Mouse (Mus musculus) intestine, embryonic 15.5 days (tissue): ENCODE data around the gene Amdhd1. TPM values are rescaled to one million over a fixed set of nuclear protein-coding genes. Genes with fewer than 3 reads are reported as not detected.

Source experiments
- ATAC-seq: fragments of 200-750 bp; cut with Nextera tagmentation; 2 replicates; pipeline ENCODE4 v1.8.0; 2017; ENCODE audit warnings: moderate TSS enrichment, moderate library complexity
- H3K27ac ChIP-seq: fragments of 300-500 bp; sonication (generic); 2 replicates; pipeline ENCODE4 v1.5.1; 2015; ENCODE audit warnings: mild to moderate bottlenecking, inconsistent platforms
- H3K27me3 ChIP-seq: fragments of 300-500 bp; sonication (generic); replicated peaks from 2 replicates; pipeline ENCODE4 v1.6.1; 2015; ENCODE audit warnings: inconsistent platforms
- H3K36me3 ChIP-seq: fragments of 300-500 bp; sonication (generic); 2 replicates; pipeline ENCODE4 v1.6.1; 2015; ENCODE audit warnings: inconsistent platforms
- H3K4me1 ChIP-seq: fragments of 300-500 bp; sonication (generic); replicated peaks from 2 replicates; pipeline ENCODE4 v1.6.1; 2015; ENCODE audit warnings: inconsistent platforms
- H3K4me2 ChIP-seq: fragments of 300-500 bp; sonication (generic); replicated peaks from 2 replicates; pipeline ENCODE4 v1.6.1; 2015; ENCODE audit warnings: mild to moderate bottlenecking, inconsistent platforms
- H3K4me3 ChIP-seq: fragments of 300-500 bp; sonication (generic); replicated peaks from 2 replicates; pipeline ENCODE4 v1.5.1; 2015; ENCODE audit warnings: inconsistent platforms
- H3K9ac ChIP-seq: fragments of 300-500 bp; sonication (generic); 2 replicates; pipeline ENCODE4 v1.6.1; 2015; ENCODE audit warnings: inconsistent platforms
- H3K9me3 ChIP-seq: fragments of 300-500 bp; sonication (generic); 2 replicates; pipeline ENCODE4 v1.6.1; 2016; ENCODE audit warnings: inconsistent platforms
- WGBS: fragments of 180-500 bp; shearing (Covaris S2); methylation state at CpG from one replicate; pipeline ENCODE4 v1.1.7; 2015; 5-methylcytosine and 5-hydroxymethylcytosine counted together
- polyA plus RNA-seq: library from polyadenylated mRNA; unstranded; fragments of >200 nt; fragmentation: Nextera tagmentation; extraction: Ambion mirVana; gene quantifications from 2 replicates; pipeline ENCODE4 v1.2.1, GENCODE M21; 2015

Gene Amdhd1
- polyA plus RNA-seq, 1 experiment from 2014 or later = 1.2 TPM

- ATAC-seq = no peak
- 60% methylated on average over 4 of the region's 4 CpGs for WGBS
- Histone ChIP-seq H3K27me3 (no peaks in the 10 kb centered on the region), H3K9me3 (no peaks in the 10 kb centered on the region), H3K27ac (no peak overlapping the region), H3K4me1 (no peaks in the 10 kb centered on the region), H3K4me3 (no peak overlapping the region), H3K9ac (no peak overlapping the region), H3K4me2 (no peak overlapping the region), H3K36me3 (no peaks in the 10 kb centered on the region)
These were observed 18.8 kb downstream of the Amdhd1 start for GRCm38 (mm10) chr10:93520994-93521393.

GRCm38 (mm10) chr10:93519756-93520155 lies 20.1 kb downstream of the Amdhd1 start:
- Histone ChIP-seq H3K9me3 (no peaks in the 10 kb centered on the region), H3K4me1 (no peaks in the 10 kb centered on the region), H3K4me3 (no peak overlapping the region), H3K36me3 (no peaks in the 10 kb centered on the region), H3K9ac (no peak overlapping the region), H3K27me3 (no peaks in the 10 kb centered on the region), H3K4me2 (no peak overlapping the region), H3K27ac (no peak overlapping the region)
- WGBS = 78% methylated on average over 5 of the region's 5 CpGs
- ATAC-seq = no peak

- Histone ChIP-seq H3K9ac (no peak overlapping the region), H3K27me3 (no peaks in the 10 kb centered on the region), H3K4me3 (no peak overlapping the region), H3K4me2 (no peak overlapping the region), H3K36me3 (no peaks in the 10 kb centered on the region), H3K27ac (no peak overlapping the region), H3K4me1 (no peaks in the 10 kb centered on the region), H3K9me3 (no peaks in the 10 kb centered on the region)
- 94% methylated on average over 8 of the region's 8 CpGs for WGBS
- no peak for ATAC-seq
These were observed 20.7 kb downstream of the Amdhd1 start for GRCm38 (mm10) chr10:93519159-93519558.

GRCm38 (mm10) chr10:93518620-93519019 lies 21.2 kb downstream of the Amdhd1 start:
- WGBS = 74% methylated on average over 2 of the region's 2 CpGs
- no peaks in the 10 kb centered on the region for H3K36me3 ChIP-seq
- no peaks in the 10 kb centered on the region for H3K4me1 ChIP-seq
- no peaks in the 10 kb centered on the region for H3K27me3 ChIP-seq
- H3K27ac ChIP-seq = no peak overlapping the region
- no peaks in the 10 kb centered on the region for H3K9me3 ChIP-seq
- no peak overlapping the region for H3K9ac ChIP-seq
- H3K4me3 ChIP-seq = no peak overlapping the region
- no peak overlapping the region for H3K4me2 ChIP-seq
- ATAC-seq = peak; percentile 8; the same call in 1 of the 2 replicates

- Histone ChIP-seq H3K9me3 (no peaks in the 10 kb centered on the region), H3K36me3 (no peaks in the 10 kb centered on the region), H3K27me3 (no peaks in the 10 kb centered on the region), H3K4me1 (no peaks in the 10 kb centered on the region), H3K27ac (no peak overlapping the region), H3K9ac (no peak overlapping the region), H3K4me3 (no peak overlapping the region), H3K4me2 (no peak overlapping the region)
- peak; percentile 34 for ATAC-seq
- WGBS = 73% methylated on average over 4 of the region's 4 CpGs
These were observed 21.6 kb downstream of the Amdhd1 start for GRCm38 (mm10) chr10:93518186-93518585.

GRCm38 (mm10) chr10:93517754-93518153 lies 22.1 kb downstream of the Amdhd1 start:
- Histone ChIP-seq H3K27me3 (no peaks in the 10 kb centered on the region), H3K36me3 (no peaks in the 10 kb centered on the region), H3K4me1 (no peaks in the 10 kb centered on the region), H3K4me2 (no peak overlapping the region), H3K4me3 (no peak overlapping the region), H3K9ac (no peak overlapping the region), H3K9me3 (no peaks in the 10 kb centered on the region), H3K27ac (no peak overlapping the region)
- peak; percentile 94 for ATAC-seq
- WGBS = 25% methylated on average over 4 of the region's 4 CpGs

GRCm38 (mm10) chr10:93515927-93516326 lies 23.9 kb downstream of the Amdhd1 start:
- Histone ChIP-seq H3K36me3 (no peaks in the 10 kb centered on the region), H3K9ac (no peak overlapping the region), H3K27ac (no peak overlapping the region), H3K4me1 (no peaks in the 10 kb centered on the region), H3K27me3 (no peaks in the 10 kb centered on the region), H3K4me3 (no peak overlapping the region), H3K4me2 (no peak overlapping the region), H3K9me3 (no peaks in the 10 kb centered on the region)
- no peak for ATAC-seq
- WGBS = 78% methylated on average over 12 of the region's 12 CpGs

GRCm38 (mm10) chr10:93515419-93515818 lies 24.4 kb downstream of the Amdhd1 start:
- no peak for ATAC-seq
- H3K9ac ChIP-seq = no peak overlapping the region
- H3K4me3 ChIP-seq = no peak overlapping the region
- no peaks in the 10 kb centered on the region for H3K27me3 ChIP-seq
- 30% methylated on average over 1 of the region's 1 CpGs for WGBS
- H3K36me3 ChIP-seq = no peaks in the 10 kb centered on the region
- no peaks in the 10 kb centered on the region for H3K4me1 ChIP-seq
- no peaks in the 10 kb centered on the region for H3K9me3 ChIP-seq
- H3K4me2 ChIP-seq = no peak overlapping the region
- H3K27ac ChIP-seq = no peak overlapping the region

- Histone ChIP-seq H3K36me3 (no peaks in the 10 kb centered on the region), H3K27ac (no peak overlapping the region), H3K4me3 (no peak overlapping the region), H3K4me1 (no peaks in the 10 kb centered on the region), H3K27me3 (no peaks in the 10 kb centered on the region), H3K9me3 (no peaks in the 10 kb centered on the region), H3K9ac (no peak overlapping the region), H3K4me2 (no peak overlapping the region)
- 73% methylated on average over 15 of the region's 15 CpGs for WGBS
- peak; percentile 39 for ATAC-seq
These were observed 30.2 kb downstream of the Amdhd1 start for GRCm38 (mm10) chr10:93509532-93510153.

GRCm38 (mm10) chr10:93508383-93508970 lies 31.4 kb downstream of the Amdhd1 start:
- no peak overlapping the region for H3K27ac ChIP-seq
- H3K4me3 ChIP-seq = no peak overlapping the region
- H3K4me1 ChIP-seq = no peaks in the 10 kb centered on the region
- H3K9ac ChIP-seq = no peak overlapping the region
- no peak for ATAC-seq
- 79% methylated on average over 7 of the region's 7 CpGs for WGBS
- no peak overlapping the region for H3K4me2 ChIP-seq
- no peaks in the 10 kb centered on the region for H3K9me3 ChIP-seq
- no peaks in the 10 kb centered on the region for H3K27me3 ChIP-seq
- no peaks in the 10 kb centered on the region for H3K36me3 ChIP-seq

- no peak for ATAC-seq
- no peaks in the 10 kb centered on the region for H3K36me3 ChIP-seq
- H3K27me3 ChIP-seq = no peaks in the 10 kb centered on the region
- no peaks in the 10 kb centered on the region for H3K9me3 ChIP-seq
- H3K4me1 ChIP-seq = no peaks in the 10 kb centered on the region
- no peak overlapping the region for H3K27ac ChIP-seq
- 76% methylated on average over 10 of the region's 10 CpGs for WGBS
- H3K9ac ChIP-seq = no peak overlapping the region
- H3K4me2 ChIP-seq = no peak overlapping the region
- H3K4me3 ChIP-seq = no peak overlapping the region
These were observed 38.5 kb downstream of the Amdhd1 start for GRCm38 (mm10) chr10:93501346-93501745.

- no peak overlapping the region for H3K4me3 ChIP-seq
- no peak overlapping the region for H3K9ac ChIP-seq
- H3K9me3 ChIP-seq = no peaks in the 10 kb centered on the region
- no peak overlapping the region for H3K4me2 ChIP-seq
- no peaks in the 10 kb centered on the region for H3K27me3 ChIP-seq
- WGBS = 64% methylated on average over 10 of the region's 10 CpGs
- H3K4me1 ChIP-seq = no peaks in the 10 kb centered on the region
- no peak overlapping the region for H3K27ac ChIP-seq
- H3K36me3 ChIP-seq = no peaks in the 10 kb centered on the region
- ATAC-seq = no peak
These were observed 39.0 kb downstream of the Amdhd1 start for GRCm38 (mm10) chr10:93500864-93501263.

GRCm38 (mm10) chr10:93490451-93490850 lies 49.4 kb downstream of the Amdhd1 start:
- 50% methylated on average over 4 of the region's 4 CpGs for WGBS
- no peak for ATAC-seq
- no peaks in the 10 kb centered on the region for H3K27me3 ChIP-seq

More at GRCm38 (mm10) chr10:93490451-93490850, 49.4 kb downstream of the Amdhd1 start:
- Histone ChIP-seq H3K4me1 (0 out of 2 replicates have a peak, but pooled peaks cover 3% of the 10 kb centered on the region), H3K36me3 (no peaks in the 10 kb centered on the region), H3K4me2 (no peak overlapping the region), H3K4me3 (no peak overlapping the region), H3K9me3 (no peaks in the 10 kb centered on the region), H3K27ac (no peak overlapping the region), H3K9ac (no peak overlapping the region)
